8 mouse cellular contexts compared by ENCODE assay signal in genomic region chr4:101419911-101420880, GRCm38 (mm10). TPM values are rescaled to one million over a fixed set of nuclear protein-coding genes. Genes with fewer than 3 reads are reported as not detected.
DNase-seq lines count a peak whose midpoint lies in the region; ATAC-seq and TF ChIP-seq lines count a peak whose summit lies in the region.

No protein-coding gene starts in this region.

- no peaks in the 10 kb centered on the region; the same call in 1 of the 2 replicates for H3K4me1 ChIP-seq in lung, adult 2 months (ENCODE audit: control insufficient read depth, insufficient read depth, low read length)
- H3K4me1 ChIP-seq in embryonic facial prominence, embryonic 12.5 days = no peaks in the 10 kb centered on the region
- peaks cover 9% of the 10 kb centered on the region for H3K4me1 ChIP-seq in midbrain, embryonic 13.5 days (replicated peaks)

- ATAC-seq in embryonic facial prominence, embryonic 12.5 days (ENCODE audit: insufficient number of reproducible peaks, insufficient read depth, low FRiP score, low TSS enrichment) = peak; percentile 82
- peak; percentile 85 for ATAC-seq in midbrain, embryonic 13.5 days
- ATAC-seq in activated CD4-positive, CD25-positive, alpha-beta regulatory T cell, adult 4 months = no peak

- H3K36me3 ChIP-seq in embryonic facial prominence, embryonic 12.5 days = no peaks in the 10 kb centered on the region
- H3K36me3 ChIP-seq in midbrain, embryonic 13.5 days = no peaks in the 10 kb centered on the region

- H3K9ac ChIP-seq in embryonic facial prominence, embryonic 12.5 days = peak overlapping the region; percentile 75
- peak overlapping the region; percentile 68 for H3K9ac ChIP-seq in midbrain, embryonic 13.5 days (replicated peaks)

- no peak for TF ChIP-seq POLR2A in lung, adult 2 months (IDR thresholded peaks at IDR 0.05; ENCODE audit: borderline replicate concordance, extremely low read depth, low read depth, low read length)

- peak overlapping the region; percentile 86 for H3K4me2 ChIP-seq in embryonic facial prominence, embryonic 12.5 days (replicated peaks)
- peak overlapping the region; percentile 100 for H3K4me2 ChIP-seq in midbrain, embryonic 13.5 days (replicated peaks)

- H3K27me3 ChIP-seq in embryonic facial prominence, embryonic 12.5 days = no peaks in the 10 kb centered on the region
- peaks cover 20% of the 10 kb centered on the region for H3K27me3 ChIP-seq in midbrain, embryonic 13.5 days

- no peak overlapping the region for H3K27ac ChIP-seq in embryonic facial prominence, embryonic 12.5 days
- no peak overlapping the region for H3K27ac ChIP-seq in midbrain, embryonic 13.5 days

- WGBS in lung, adult 2 months = 5% methylated on average over 83 of the region's 90 CpGs
- WGBS in embryonic facial prominence, embryonic 12.5 days = 1% methylated on average over 82 of the region's 90 CpGs
- under 1% methylated on average over 90 of the region's 90 CpGs for WGBS in midbrain, embryonic 13.5 days

- H3K9me3 ChIP-seq in embryonic facial prominence, embryonic 12.5 days = no peaks in the 10 kb centered on the region
- H3K9me3 ChIP-seq in midbrain, embryonic 13.5 days = no peaks in the 10 kb centered on the region

- peak overlapping the region; percentile 51 for H3K4me3 ChIP-seq in lung, adult 2 months (replicated peaks; ENCODE audit: extremely low read depth, low read depth, low read length)
- H3K4me3 ChIP-seq in embryonic facial prominence, embryonic 12.5 days = peak overlapping the region; percentile 76
- peak overlapping the region; percentile 71 for H3K4me3 ChIP-seq in midbrain, embryonic 13.5 days (replicated peaks)

- no peak for DNase-seq in lung, adult 2 months
- DNase-seq in lung, postnatal 36 days = no peak
- peak; percentile 27 to 40 for DNase-seq in adrenal gland, postnatal 36 days
- peak; percentile 14 for DNase-seq in induced T-regulatory cell, adult 2 months (ENCODE audit: low read depth)
- no peak for DNase-seq in gastrocnemius, adult 18-20 months (ENCODE audit: low spot score)

- no peak for TF ChIP-seq CTCF in lung, adult 2 months (IDR thresholded peaks at IDR 0.05; ENCODE audit: insufficient read depth, low read length)

RNA-seq across cellular contexts. Expression of gene Ak4, which starts 1.1 kb away (rescaled TPM):
- polyA plus RNA-seq in lung, adult 2 months (2012; rRNA removed) = 1.6 and 1.7 TPM in 2 replicates
- 1 to 10 TPM; 5.9 to 6.4 TPM for total RNA-seq in adrenal gland, postnatal 36 days (2021)
- 10.2 and 11.4 TPM in 2 replicates for polyA plus RNA-seq in embryonic facial prominence, embryonic 12.5 days (2016; fragmentation: Nextera tagmentation; extraction: Ambion mirVana)
- 7.3 and 8.1 TPM in 2 replicates for polyA plus RNA-seq in midbrain, embryonic 13.5 days (2015; fragmentation: Nextera tagmentation; extraction: Ambion mirVana)
- under 1 TPM in 1 of 2 experiments, not detected in 1; 0.59 TPM for polyA plus RNA-seq in activated CD4-positive, CD25-positive, alpha-beta regulatory T cell, adult 4 months (2017; shearing (Covaris generic))
- 1 to 10 TPM; 4.9 to 6.6 TPM for total RNA-seq in gastrocnemius, adult 18-20 months (2021)

Comparison
In these comparisons a context has a peak if more than half of its experiments do, and no peak if none do; other contexts are left out.
1. DNase-seq: peak in adrenal gland, postnatal 36 days (2 of 2) and induced T-regulatory cell, adult 2 months (single experiment); none in lung, adult 2 months (single experiment), lung, postnatal 36 days (single experiment) and gastrocnemius, adult 18-20 months (single experiment).
2. Peak in every context shown above with its lines, with median percentiles within 50 percentile points of each other: H3K4me3 ChIP-seq.